Mouse (Mus musculus): ENCODE measurements at regions not wholly inside any gene's neighbourhood (a gene's known extent, or its start where the extent isn't known, plus 50 kb on each side); places are given as distances from the start of the nearest gene placed in this dataset.
"Not testable (repeated sequence)": the region's sequence is repeated elsewhere in the genome, so short reads cannot be mapped to it uniquely, and the experiment has no call there.

DNA sequence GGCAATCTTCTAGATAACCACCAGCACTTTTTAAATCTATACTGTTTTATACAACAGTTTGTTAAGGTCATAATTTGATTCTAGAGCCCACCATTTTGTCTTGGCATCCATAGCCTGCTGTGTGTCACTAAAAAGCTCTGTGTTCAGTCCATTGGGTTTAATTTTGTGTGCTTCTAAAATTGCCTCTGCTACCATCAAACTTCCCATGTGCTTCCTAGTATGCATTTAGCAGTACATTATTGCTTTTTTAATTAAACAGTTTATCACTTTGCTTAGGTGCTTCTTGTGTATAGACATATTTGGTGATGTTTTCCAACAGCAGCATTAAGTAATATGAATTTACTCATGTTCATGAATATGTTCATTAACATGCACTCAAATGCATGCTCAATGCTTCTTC lies 102.4 kb upstream of the Egfr start:
- no peak for DNase-seq (ENCODE audit: low spot score)

GRCm38 (mm10) chr11:16663806-16664205 lies 88.2 kb upstream of the Egfr start:
- no peak for DNase-seq (ENCODE audit: low spot score)

- no peak for DNase-seq (ENCODE audit: low spot score)
Observed at GRCm38 (mm10) chr11:16669453-16670251, 82.4 kb upstream of the Egfr start.

- no peak for DNase-seq (ENCODE audit: low spot score)
Observed at GRCm38 (mm10) chr11:16670282-16670681, 81.7 kb upstream of the Egfr start.

DNA sequence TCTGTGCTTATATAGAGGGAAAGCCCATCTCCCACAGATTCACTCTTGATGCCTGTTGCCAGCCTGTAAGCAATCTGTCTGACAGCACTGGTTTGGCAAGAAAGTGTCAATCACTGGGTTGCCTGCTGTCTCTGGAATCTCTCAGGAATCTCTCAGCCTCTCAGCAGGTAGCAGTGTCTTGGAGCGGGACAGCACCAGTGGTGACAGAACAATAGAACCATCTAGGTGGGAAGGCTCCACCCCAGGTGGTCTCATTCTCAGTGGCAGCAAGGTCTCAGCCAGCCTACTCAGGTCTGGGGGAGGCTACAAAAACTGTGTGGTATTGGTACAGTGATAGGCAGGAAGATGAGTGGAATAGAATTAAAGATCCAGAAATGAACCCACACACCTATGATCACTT lies 76.1 kb upstream of the Egfr start:
- DNase-seq (ENCODE audit: low spot score): not testable (repeated sequence)

- no peak for DNase-seq (ENCODE audit: low spot score)
Observed at GRCm38 (mm10) chr11:16683538-16683937, 68.5 kb upstream of the Egfr start.

DNA sequence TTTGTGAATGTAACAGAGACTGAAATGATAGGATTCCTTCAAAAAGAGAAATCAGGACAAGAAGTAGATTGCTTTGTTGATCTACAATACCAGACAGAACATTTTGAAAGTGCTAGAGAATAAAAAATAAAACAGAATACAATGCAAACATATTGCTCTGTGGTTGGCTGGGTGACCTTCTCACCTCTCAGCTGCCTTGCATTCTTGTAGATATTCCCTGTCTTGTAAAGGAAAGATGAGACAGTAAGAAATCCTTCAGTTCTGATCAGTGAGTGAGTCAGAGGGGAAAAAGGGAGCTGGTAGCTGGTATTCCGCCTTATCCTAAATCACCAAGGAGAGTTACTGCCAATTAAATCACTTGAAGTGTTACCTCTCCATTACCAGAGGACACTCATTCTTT lies 56.4 kb upstream of the Egfr start:
- DNase-seq (ENCODE audit: low spot score): no peak

DNA sequence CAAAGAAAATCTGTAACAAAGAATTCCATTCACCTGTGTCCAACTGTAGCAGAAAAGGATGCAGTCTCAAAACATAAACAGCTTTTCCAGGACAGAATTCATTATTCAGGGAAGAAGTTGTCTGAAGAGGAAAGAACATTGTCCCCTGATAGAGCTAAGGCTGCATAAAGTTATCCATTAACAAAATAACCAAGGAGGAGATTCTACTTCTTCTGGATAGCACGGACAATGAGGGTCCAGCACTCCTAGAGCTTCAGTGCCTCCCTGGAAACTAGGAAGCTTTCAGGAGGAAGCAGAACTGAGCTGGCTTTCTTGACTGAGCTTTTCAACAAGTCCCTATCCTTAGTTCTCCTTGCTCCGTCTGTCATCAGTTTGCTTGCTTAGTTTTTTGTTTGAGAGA lies 55.2 kb upstream of the Egfr start:
- no peak for DNase-seq (ENCODE audit: low spot score)

- no peak for DNase-seq (ENCODE audit: low spot score)
Observed at GRCm38 (mm10) chr11:16701826-16702225, 50.2 kb upstream of the Egfr start.

Data from ovary, adult 18-20 months (tissue).